Mouse (Mus musculus) liver, adult 2 months (tissue): ENCODE measurements at regions not wholly inside any gene's neighbourhood (a gene's known extent, or its start where the extent isn't known, plus 50 kb on each side); places are given as distances from the start of the nearest gene placed in this dataset.

Experiments
- CTCF ChIP-seq: fragments of 200-500 bp; IDR thresholded peaks from 2 replicates; pipeline ENCODE4 v1.5.1; 2011; ENCODE audit warnings: low read depth, low read length, control low read depth
- POLR2A ChIP-seq: fragments of 200-500 bp; IDR thresholded peaks from 2 replicates; pipeline ENCODE4 v1.6.1; 2011; ENCODE audit warnings: low read length, control low read depth; ENCODE audit not compliant: insufficient read depth; ENCODE audit errors: extremely low read depth

- TF ChIP-seq CTCF (no peak), POLR2A (no peak)
These were observed 88.0 kb upstream of the Speer2 start for GRCm38 (mm10) chr16:69951581-69951980.
